Mouse (Mus musculus) ES-Bruce4 (cell line): ENCODE measurements around the gene Spire2.

Experiments used
- CTCF ChIP-seq: IDR thresholded peaks from one replicate; pipeline ENCODE4 v1.8.1; 2011; ENCODE audit warnings: low read depth, low read length
- POLR2A ChIP-seq: IDR thresholded peaks from one replicate; pipeline ENCODE4 v1.8.1; 2011; ENCODE audit warnings: low read length; ENCODE audit not compliant: insufficient read depth

DNA sequence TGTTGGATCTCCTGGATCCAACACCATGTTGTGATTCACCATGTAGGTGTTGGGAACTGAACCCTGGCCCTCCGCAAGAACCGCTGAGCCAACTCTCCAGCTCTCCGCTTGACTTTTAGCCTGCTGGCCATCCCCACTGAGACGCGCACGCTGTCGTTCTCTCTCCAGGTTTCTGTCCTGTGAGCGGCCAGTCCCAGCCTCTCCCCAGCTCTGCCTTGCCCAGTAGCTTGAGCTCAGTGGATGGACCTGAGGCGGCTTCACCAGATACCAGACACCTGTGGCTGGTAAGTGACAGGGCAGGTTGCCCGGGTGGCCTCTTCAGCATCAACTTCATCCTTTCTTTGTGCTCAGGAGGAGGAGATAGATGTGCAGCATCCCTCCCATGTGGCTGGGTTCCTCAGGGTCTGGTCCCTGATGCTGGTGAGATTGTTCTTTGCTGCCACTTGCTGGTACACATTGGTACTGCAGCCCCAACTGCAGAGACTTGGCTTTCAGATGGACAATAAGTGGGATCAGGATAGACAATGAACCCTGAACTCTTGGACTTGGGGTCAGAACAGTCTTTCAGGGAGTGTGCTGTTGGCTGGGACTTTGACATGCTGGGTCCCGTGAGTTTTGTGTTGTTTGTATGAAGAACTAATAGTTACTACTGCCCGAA is 28.7 kb downstream of the Spire2 start:
- TF ChIP-seq CTCF (peak; percentile 91), POLR2A (no peak)
